Mouse (Mus musculus): ENCODE data around the gene Gm20532. TPM values are rescaled to one million over a fixed set of nuclear protein-coding genes. Genes with fewer than 3 reads are reported as not detected.

The Gm20532 gene
- polyA plus RNA-seq, 1 experiment: not detected

DNA sequence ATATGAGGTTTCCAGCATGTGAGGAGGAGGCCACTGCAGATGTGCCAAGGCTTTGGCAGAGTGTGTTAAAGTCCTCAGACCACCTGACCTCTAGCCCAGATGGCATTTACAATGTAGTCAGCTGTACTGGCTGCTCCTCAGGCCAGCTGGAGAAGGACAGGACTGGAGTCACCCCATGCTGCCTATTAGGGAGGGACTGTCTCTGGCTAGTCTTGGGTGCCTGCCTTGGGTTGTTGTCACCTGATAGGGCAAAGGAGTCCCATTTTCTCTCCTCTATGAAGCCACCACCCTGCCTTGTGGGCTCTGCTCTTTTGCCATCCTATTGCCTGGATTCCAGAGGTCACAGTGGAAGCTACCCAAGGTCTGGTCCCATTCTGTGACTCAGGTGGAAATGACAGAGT, 22.8 kb downstream of the Gm20532 start:
- Histone ChIP-seq H3K36me3 (replicated peaks; ENCODE audit: low read length) (no peaks in the 10 kb centered on the region), H3K27me3 (replicated peaks) (peaks cover 45% of the 10 kb centered on the region), H3K9me3 (no peaks in the 10 kb centered on the region), H3K4me1 (peaks cover 62% of the 10 kb centered on the region), H3K4me3 (replicated peaks) (no peak overlapping the region)
- TF ChIP-seq GATA1 (IDR thresholded peaks at IDR 0.05; ENCODE audit: borderline replicate concordance, low read length): no peak
- TF ChIP-seq FLI1 (IDR thresholded peaks at IDR 0.05; ENCODE audit: low read length): no peak

DNA sequence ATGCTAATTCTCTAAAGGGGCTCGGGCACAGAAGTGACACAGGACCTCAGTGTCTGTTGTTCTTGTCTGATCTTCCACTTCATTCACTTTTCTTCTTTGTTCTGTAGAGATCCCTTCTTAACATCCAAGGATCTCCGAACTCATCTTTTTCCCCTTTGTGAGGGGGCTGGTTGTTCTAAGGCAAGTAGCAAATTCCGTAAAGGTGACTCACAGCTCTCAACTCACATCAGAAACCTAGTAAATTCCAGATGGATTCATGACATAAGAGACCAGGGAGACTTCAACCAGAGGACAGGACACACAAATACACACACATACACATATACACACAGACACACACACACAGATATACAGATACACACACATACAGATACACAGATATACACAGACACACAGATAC, 24.1 kb downstream of the Gm20532 start:
- Histone ChIP-seq H3K9me3 (no peaks in the 10 kb centered on the region), H3K36me3 (replicated peaks; ENCODE audit: low read length) (no peaks in the 10 kb centered on the region), H3K27me3 (replicated peaks) (peaks cover 51% of the 10 kb centered on the region), H3K4me3 (replicated peaks) (no peak overlapping the region), H3K4me1 (peaks cover 61% of the 10 kb centered on the region)
- TF ChIP-seq FLI1 (IDR thresholded peaks at IDR 0.05; ENCODE audit: low read length) (no peak), GATA1 (IDR thresholded peaks at IDR 0.05; ENCODE audit: borderline replicate concordance, low read length) (no peak)

DNA sequence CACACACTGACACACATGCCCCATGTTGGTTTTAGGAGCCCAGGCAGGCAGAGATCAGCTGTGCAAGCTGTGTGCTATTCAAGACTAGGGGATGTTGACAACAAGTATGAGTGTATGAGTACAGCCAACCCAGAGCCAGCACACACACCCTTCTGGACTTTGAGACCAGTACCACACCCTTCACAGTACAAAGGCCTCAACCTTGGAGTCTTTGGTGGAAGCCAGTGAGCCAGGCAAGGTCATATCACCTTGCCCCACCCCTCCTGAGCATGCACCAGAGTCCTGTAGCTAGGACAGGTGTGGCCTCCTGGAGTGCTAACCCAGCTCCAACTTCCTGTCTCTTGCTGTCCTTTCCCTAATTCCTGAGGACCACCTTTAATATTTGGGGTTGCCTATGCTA, 24.6 kb downstream of the Gm20532 start:
- H3K36me3 ChIP-seq (replicated peaks; ENCODE audit: low read length): no peaks in the 10 kb centered on the region
- H3K4me1 ChIP-seq: peaks cover 64% of the 10 kb centered on the region
- H3K4me3 ChIP-seq (replicated peaks): no peak overlapping the region
- TF ChIP-seq GATA1 (IDR thresholded peaks at IDR 0.05; ENCODE audit: borderline replicate concordance, low read length): no peak
- TF ChIP-seq FLI1 (IDR thresholded peaks at IDR 0.05; ENCODE audit: low read length): no peak
- H3K9me3 ChIP-seq: no peaks in the 10 kb centered on the region
- peaks cover 49% of the 10 kb centered on the region for H3K27me3 ChIP-seq (replicated peaks)

DNA sequence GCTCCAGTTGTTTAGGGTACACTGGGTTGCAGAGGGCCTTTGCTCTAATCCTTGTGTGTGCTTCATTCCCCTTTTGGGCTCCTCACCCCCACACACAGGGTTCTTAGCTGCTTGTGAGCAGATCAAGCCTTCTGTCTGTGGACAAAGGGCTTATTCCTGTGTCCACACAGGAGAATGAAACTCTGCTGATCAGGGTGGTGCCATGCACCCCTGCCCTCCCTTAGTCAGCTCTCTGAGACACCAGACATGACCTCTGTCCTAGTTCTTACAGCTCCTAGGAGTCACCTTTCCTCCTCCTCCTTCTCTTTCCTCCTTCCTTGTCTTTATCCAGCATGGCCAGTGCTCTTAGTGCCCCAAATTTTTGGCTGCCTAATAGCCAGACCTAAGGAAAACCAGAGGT, 25.5 kb downstream of the Gm20532 start:
- H3K4me3 ChIP-seq (replicated peaks): no peak overlapping the region
- H3K36me3 ChIP-seq (replicated peaks; ENCODE audit: low read length): no peaks in the 10 kb centered on the region
- H3K4me1 ChIP-seq: peaks cover 56% of the 10 kb centered on the region
- peaks cover 3% of the 10 kb centered on the region; the same call in 1 of the 2 replicates for H3K9me3 ChIP-seq
- H3K27me3 ChIP-seq (replicated peaks): peaks cover 43% of the 10 kb centered on the region
- no peak for TF ChIP-seq GATA1 (IDR thresholded peaks at IDR 0.05; ENCODE audit: borderline replicate concordance, low read length)
- TF ChIP-seq FLI1 (IDR thresholded peaks at IDR 0.05; ENCODE audit: low read length): no peak

DNA sequence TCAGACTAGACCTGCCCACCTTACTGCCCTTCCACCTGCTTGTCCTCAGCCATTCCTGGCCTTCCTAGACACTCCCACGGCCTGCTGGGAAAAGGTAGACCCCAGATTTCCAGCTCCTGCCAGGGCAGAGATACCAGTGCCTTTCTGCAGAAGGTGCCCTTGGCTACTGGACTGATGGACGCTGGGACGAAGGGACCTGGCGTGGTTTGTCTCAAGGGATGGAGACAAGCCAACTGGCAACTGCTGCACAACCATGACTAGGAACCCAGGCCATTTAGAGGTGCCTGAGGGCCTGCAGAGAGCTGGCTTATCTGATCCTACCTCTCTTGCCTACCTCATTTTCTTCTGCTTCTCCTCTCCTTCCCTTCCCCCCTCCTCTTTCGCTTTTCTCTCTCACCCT, 28.5 kb downstream of the Gm20532 start:
- Histone ChIP-seq H3K36me3 (replicated peaks; ENCODE audit: low read length) (no peaks in the 10 kb centered on the region), H3K27me3 (replicated peaks) (peaks cover 38% of the 10 kb centered on the region), H3K4me1 (peaks cover 49% of the 10 kb centered on the region), H3K4me3 (replicated peaks) (no peak overlapping the region), H3K9me3 (peaks cover 3% of the 10 kb centered on the region; the same call in 1 of the 2 replicates)
- TF ChIP-seq GATA1 (IDR thresholded peaks at IDR 0.05; ENCODE audit: borderline replicate concordance, low read length) (no peak), FLI1 (IDR thresholded peaks at IDR 0.05; ENCODE audit: low read length) (no peak)

DNA sequence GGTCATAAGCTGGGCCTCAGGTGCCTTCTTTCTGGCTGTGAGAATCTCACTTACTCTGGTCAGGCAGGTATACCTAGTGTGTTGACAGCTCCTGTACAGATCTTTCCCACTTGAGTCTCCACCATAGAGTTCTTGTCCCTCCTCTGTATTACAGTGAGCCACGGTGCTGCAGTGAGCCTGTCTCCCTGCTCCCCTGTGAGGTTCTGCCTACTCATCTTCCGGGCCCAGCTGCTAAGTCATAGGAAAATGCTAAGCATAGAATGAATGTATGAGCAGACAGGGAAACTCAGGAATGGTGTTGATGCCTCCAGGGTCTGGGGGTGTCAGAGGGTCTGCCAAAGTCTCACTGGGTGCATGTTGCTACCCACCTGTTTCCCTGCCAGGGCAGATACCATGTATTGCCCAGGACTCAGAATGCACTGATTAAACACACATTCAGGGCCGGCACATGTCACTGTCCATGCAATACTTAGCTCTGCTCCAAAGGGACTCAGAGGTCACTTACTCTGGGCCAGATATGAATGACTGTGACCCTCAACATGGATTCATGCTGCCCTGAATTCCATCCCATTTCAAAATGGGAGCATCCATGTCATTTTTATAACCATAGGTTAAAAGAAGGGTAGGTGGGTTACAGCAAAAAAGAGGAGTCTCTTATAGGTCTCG, 29.2 kb downstream of the Gm20532 start:
- Histone ChIP-seq H3K9me3 (peaks cover 3% of the 10 kb centered on the region; the same call in 1 of the 2 replicates), H3K4me1 (peaks cover 49% of the 10 kb centered on the region), H3K27me3 (replicated peaks) (peaks cover 33% of the 10 kb centered on the region), H3K4me3 (replicated peaks) (peak overlapping the region; percentile 6), H3K36me3 (replicated peaks; ENCODE audit: low read length) (no peaks in the 10 kb centered on the region)
- TF ChIP-seq FLI1 (IDR thresholded peaks at IDR 0.05; ENCODE audit: low read length) (no peak), GATA1 (IDR thresholded peaks at IDR 0.05; ENCODE audit: borderline replicate concordance, low read length) (no peak)

DNA sequence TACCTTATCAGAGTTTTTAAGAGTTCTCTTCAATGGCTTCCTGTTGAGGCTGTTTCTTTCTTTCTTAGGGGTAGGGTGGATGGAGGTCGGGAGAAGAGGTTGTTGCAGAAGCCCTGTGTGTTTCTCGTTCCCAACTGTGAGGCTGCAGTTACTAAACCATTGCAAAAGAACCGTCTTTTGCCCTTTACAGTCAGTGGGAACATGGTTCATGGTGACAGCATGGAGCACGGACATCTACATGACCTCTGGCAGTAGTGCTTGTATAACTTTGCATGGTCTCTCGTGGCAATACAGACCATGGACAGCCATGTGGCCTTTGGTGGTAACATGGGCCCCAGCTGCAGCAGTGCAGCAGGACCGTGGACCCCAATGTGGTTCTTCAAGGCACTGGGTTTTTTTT, 30.9 kb downstream of the Gm20532 start:
- TF ChIP-seq FLI1 (IDR thresholded peaks at IDR 0.05; ENCODE audit: low read length) (no peak), GATA1 (IDR thresholded peaks at IDR 0.05; ENCODE audit: borderline replicate concordance, low read length) (no peak)
- Histone ChIP-seq H3K27me3 (replicated peaks) (peaks cover 36% of the 10 kb centered on the region), H3K4me1 (peaks cover 42% of the 10 kb centered on the region), H3K9me3 (peaks cover 3% of the 10 kb centered on the region; the same call in 1 of the 2 replicates), H3K4me3 (replicated peaks) (no peak overlapping the region), H3K36me3 (replicated peaks; ENCODE audit: low read length) (no peaks in the 10 kb centered on the region)

DNA sequence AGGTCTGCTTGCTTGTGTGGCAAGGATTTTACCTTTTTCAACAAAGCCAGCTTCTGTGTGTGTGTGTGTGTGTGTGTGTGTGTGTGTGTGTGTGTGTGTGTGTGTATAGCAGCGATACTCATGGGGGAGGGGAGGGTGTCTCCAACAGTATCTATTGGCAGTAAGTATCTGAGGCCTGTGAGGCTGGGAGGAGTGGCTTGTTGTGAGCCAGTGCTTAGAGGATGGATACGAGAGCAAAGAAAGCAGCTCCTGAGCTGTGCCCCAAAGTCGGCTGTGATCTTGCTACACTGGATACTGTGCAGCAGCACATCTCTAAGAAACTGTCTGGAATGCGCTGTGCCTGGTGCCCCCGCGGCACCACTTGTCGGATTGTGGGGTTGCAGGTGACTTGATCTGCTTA, 31.5 kb downstream of the Gm20532 start:
- Histone ChIP-seq H3K36me3 (replicated peaks; ENCODE audit: low read length) (no peaks in the 10 kb centered on the region), H3K27me3 (replicated peaks) (peaks cover 36% of the 10 kb centered on the region), H3K9me3 (peaks cover 3% of the 10 kb centered on the region; the same call in 1 of the 2 replicates), H3K4me3 (replicated peaks) (no peak overlapping the region), H3K4me1 (peaks cover 42% of the 10 kb centered on the region)
- TF ChIP-seq GATA1 (IDR thresholded peaks at IDR 0.05; ENCODE audit: borderline replicate concordance, low read length) (no peak), FLI1 (IDR thresholded peaks at IDR 0.05; ENCODE audit: low read length) (no peak)

DNA sequence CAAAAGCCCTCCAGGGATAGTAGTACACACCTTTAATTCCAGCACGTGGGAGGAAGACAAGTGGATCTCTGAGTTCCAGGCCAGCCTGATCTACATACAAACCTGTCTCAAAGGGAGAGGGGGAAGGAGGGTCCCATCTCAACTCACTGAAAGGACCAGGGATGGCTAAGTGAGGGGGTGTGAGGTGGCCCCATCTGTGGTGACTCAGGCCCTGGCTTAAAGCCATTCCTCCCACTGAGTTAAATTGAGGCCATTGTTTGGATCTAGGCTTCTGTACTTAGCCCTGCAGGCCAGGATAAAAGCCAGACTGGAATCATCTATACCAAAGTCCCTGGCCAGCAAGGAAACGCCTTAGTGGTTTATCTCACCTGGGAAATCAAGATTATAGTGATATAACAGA, 34.8 kb downstream of the Gm20532 start:
- peaks cover 35% of the 10 kb centered on the region for H3K4me1 ChIP-seq
- H3K27me3 ChIP-seq (replicated peaks): peaks cover 26% of the 10 kb centered on the region
- no peaks in the 10 kb centered on the region for H3K36me3 ChIP-seq (replicated peaks; ENCODE audit: low read length)
- H3K4me3 ChIP-seq (replicated peaks): no peak overlapping the region
- no peak for TF ChIP-seq FLI1 (IDR thresholded peaks at IDR 0.05; ENCODE audit: low read length)
- TF ChIP-seq GATA1 (IDR thresholded peaks at IDR 0.05; ENCODE audit: borderline replicate concordance, low read length): no peak
- peaks cover 3% of the 10 kb centered on the region; the same call in 1 of the 2 replicates for H3K9me3 ChIP-seq

DNA sequence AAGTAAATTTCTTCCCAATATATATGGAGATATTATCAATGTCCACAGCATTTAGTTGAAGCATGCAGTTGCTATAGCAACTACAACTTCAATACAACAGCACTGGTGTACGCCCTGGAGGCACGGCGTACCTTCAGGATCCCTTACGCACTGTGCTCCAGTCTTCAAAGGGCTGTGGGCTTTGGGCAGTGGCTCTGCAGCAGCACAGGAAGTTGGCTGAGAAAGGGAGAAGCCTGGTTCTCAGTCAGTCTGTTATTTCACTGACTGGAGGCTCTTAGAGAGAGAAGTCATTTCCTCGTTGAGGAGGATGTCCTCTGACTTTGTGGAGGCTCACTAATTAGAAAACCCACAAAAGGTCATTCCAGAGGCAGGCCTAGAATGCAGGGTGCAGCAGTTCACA, 36.5 kb downstream of the Gm20532 start:
- H3K36me3 ChIP-seq (replicated peaks; ENCODE audit: low read length): no peaks in the 10 kb centered on the region
- H3K4me3 ChIP-seq (replicated peaks): peak overlapping the region; percentile 39
- H3K4me1 ChIP-seq: peaks cover 33% of the 10 kb centered on the region
- TF ChIP-seq FLI1 (IDR thresholded peaks at IDR 0.05; ENCODE audit: low read length): no peak
- TF ChIP-seq GATA1 (IDR thresholded peaks at IDR 0.05; ENCODE audit: borderline replicate concordance, low read length): no peak
- no peaks in the 10 kb centered on the region for H3K9me3 ChIP-seq
- H3K27me3 ChIP-seq (replicated peaks): peaks cover 28% of the 10 kb centered on the region

Measured in megakaryocyte, embryonic 14.5 days (primary cell).